Mouse (Mus musculus) adrenal gland, postnatal 36 days (tissue): ENCODE data around the gene Btbd35f8. TPM values are rescaled to one million over a fixed set of nuclear protein-coding genes. Genes with fewer than 3 reads are reported as not detected.
"Not testable (repeated sequence)": the region's sequence is repeated elsewhere in the genome, so short reads cannot be mapped to it uniquely, and the experiment has no call there.

ENCODE experiments used
- DNase-seq, 2 experiments: peaks; one replicate each; pipeline ENCODE4 v3.0.0; 2021; ENCODE audit warnings: mixed read lengths in 1 of 2
- long read RNA-seq, 2 experiments: library from polyadenylated mRNA; stranded (forward); transcript quantifications; one replicate each; pipeline ENCODE4 v2.0.0; 2021; ENCODE audit warnings: borderline sequencing depth in 2 of 2
- total RNA-seq, 2 experiments: library from RNA; stranded (reverse); gene quantifications; 2 replicates each; pipeline ENCODE4 v1.2.3; 2021

Gene Btbd35f8
- not detected for total RNA-seq
- long read RNA-seq, experiment 1 = 0 reads
- long read RNA-seq, experiment 2 = 0 reads

DNA sequence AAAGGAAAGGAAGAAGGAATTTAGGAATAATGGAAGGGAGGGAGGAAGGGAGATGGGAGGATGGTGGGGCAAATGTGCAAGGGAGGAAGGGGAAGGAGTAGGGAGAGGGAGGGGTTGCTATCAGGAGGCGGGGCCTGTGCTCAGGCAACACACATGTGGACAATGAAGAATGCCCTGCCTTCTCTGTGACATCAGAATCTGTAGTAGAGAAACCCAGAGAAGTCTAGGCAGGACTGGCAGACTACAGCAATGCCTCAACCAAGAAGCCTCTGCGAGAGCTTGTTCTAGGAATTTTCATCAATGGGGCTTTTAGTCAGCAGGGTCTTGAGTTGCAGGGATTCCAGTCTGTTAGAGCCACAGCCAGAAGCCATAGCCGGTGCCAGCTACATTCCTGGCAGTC is at the start of gene Btbd35f8:
Gene Btbd35f8 (plus strand): TSS at position 301 of the 400 bp plus-strand sequence.
- DNase-seq = not testable (repeated sequence)

Other genes starting within 250 kb of the Btbd35f8 start
- gene Spin2g, start 211.8 kb upstream of the Btbd35f8 start, total RNA-seq = not detected